Mouse (Mus musculus) brain, embryonic 14.5 days (tissue): ENCODE results near the gene Ccdc87.

Experiments
- CTCF ChIP-seq: fragments of 200-500 bp; IDR thresholded peaks from 2 replicates; pipeline ENCODE4 v1.5.1; 2012; ENCODE audit warnings: inconsistent platforms, mild to moderate bottlenecking, moderate library complexity, borderline replicate concordance; ENCODE audit not compliant: insufficient read depth, insufficient read length; ENCODE audit errors: extremely low read depth
- POLR2A ChIP-seq: fragments of 200-500 bp; IDR thresholded peaks from 2 replicates; pipeline ENCODE4 v1.6.1; 2012; ENCODE audit warnings: mild to moderate bottlenecking, inconsistent platforms, borderline replicate concordance; ENCODE audit not compliant: poor library complexity, insufficient read depth, insufficient read length, severe bottlenecking; ENCODE audit errors: extremely low read depth

DNA sequence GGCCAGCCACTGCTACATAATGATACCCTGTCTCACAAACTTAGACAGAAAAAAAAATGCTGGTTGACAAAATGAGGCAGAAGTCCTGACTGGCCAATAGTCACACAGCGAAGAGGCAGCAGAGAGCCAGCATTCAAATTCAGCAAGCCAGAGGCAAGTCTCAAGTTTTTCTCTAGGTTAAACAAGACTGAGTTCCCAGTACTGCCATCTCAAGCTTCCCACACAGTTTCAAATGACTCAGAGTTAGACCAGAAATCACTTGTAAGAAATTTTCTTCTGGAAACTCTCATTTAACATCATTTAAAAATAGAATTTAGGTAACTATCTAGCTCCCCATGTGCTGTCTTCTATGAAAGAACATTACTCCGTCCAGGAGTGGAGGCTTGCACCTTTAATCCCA is 41.3 kb upstream of the Ccdc87 start:
- TF ChIP-seq CTCF (no peak), POLR2A (no peak)
